Comparison of ENCODE assay signal across 8 mouse cellular contexts in genomic region chr19:3719362-3719891, GRCm38 (mm10). TPM values are rescaled to one million over a fixed set of nuclear protein-coding genes. Genes with fewer than 3 reads are reported as not detected.
DNase-seq lines count a peak whose midpoint lies in the region; ATAC-seq and TF ChIP-seq lines count a peak whose summit lies in the region.

No protein-coding gene starts in this region.

- peaks cover 13% of the 10 kb centered on the region for H3K36me3 ChIP-seq in forebrain, embryonic 11.5 days (ENCODE audit: control insufficient read depth, insufficient read depth, low read length)
- H3K36me3 ChIP-seq in heart, embryonic 15.5 days = peaks cover 13% of the 10 kb centered on the region
- peaks cover 10% of the 10 kb centered on the region for H3K36me3 ChIP-seq in kidney, postnatal 0 days (ENCODE audit: insufficient read depth, low read length)
- peaks cover 22% of the 10 kb centered on the region; the same call in 1 of the 2 replicates for H3K36me3 ChIP-seq in liver, adult 2 months (ENCODE audit: control insufficient read depth, insufficient read depth, low read length)
- H3K36me3 ChIP-seq in midbrain, embryonic 16.5 days (ENCODE audit: control insufficient read depth, insufficient read depth, low read length) = peaks cover 27% of the 10 kb centered on the region

- WGBS in forebrain, embryonic 11.5 days = 1% methylated on average over 27 of the region's 27 CpGs
- WGBS in heart, embryonic 15.5 days = under 1% methylated on average over 27 of the region's 27 CpGs
- 2% methylated on average over 27 of the region's 27 CpGs for WGBS in kidney, postnatal 0 days
- under 1% methylated on average over 27 of the region's 27 CpGs for WGBS in liver, adult 2 months
- WGBS in midbrain, embryonic 16.5 days = 1% methylated on average over 27 of the region's 27 CpGs

- peak overlapping the region; percentile 68 for H3K4me2 ChIP-seq in forebrain, embryonic 11.5 days (ENCODE audit: low read depth, low read length, severe bottlenecking)
- H3K4me2 ChIP-seq in heart, embryonic 15.5 days = peak overlapping the region; percentile 97
- peak overlapping the region; percentile 88 for H3K4me2 ChIP-seq in kidney, postnatal 0 days (ENCODE audit: low read length)
- H3K4me2 ChIP-seq in midbrain, embryonic 16.5 days (ENCODE audit: low read length) = peak overlapping the region; percentile 75

- no peak for TF ChIP-seq POLR2A in liver, adult 2 months (IDR thresholded peaks at IDR 0.05; ENCODE audit: extremely low read depth, insufficient read depth, low read length)

- TF ChIP-seq CTCF in kidney, postnatal 0 days (IDR thresholded peaks at IDR 0.05; ENCODE audit: low read depth) = peak; percentile 63
- TF ChIP-seq CTCF in liver, adult 2 months (IDR thresholded peaks at IDR 0.05; ENCODE audit: low read depth, low read length) = peak; percentile 88

- H3K9me3 ChIP-seq in forebrain, embryonic 11.5 days (ENCODE audit: control insufficient read depth, low read length) = peaks cover 2% of the 10 kb centered on the region; the same call in 1 of the 2 replicates
- no peaks in the 10 kb centered on the region for H3K9me3 ChIP-seq in heart, embryonic 15.5 days (replicated peaks)
- H3K9me3 ChIP-seq in kidney, postnatal 0 days (replicated peaks; ENCODE audit: low read length) = no peaks in the 10 kb centered on the region
- no peaks in the 10 kb centered on the region for H3K9me3 ChIP-seq in midbrain, embryonic 16.5 days (replicated peaks; ENCODE audit: control insufficient read depth, low read length, poor library complexity, severe bottlenecking)

- peak; percentile 56 for DNase-seq in CD4-positive helper T cell, adult 2 months (ENCODE audit: low read depth, low spot score)
- DNase-seq in c-Kit-positive CD71-positive TER-119-negative erythroid progenitor cells, embryonic 14.5 days (ENCODE audit: low read depth) = peak; percentile 40
- DNase-seq in forebrain, embryonic 11.5 days (ENCODE audit: low spot score) = peak; percentile 69
- peak; percentile 68 for DNase-seq in kidney, postnatal 0 days (ENCODE audit: low spot score)
- DNase-seq in liver, adult 2 months (ENCODE audit: extremely low read depth, low read depth, low spot score) = no peak
- DNase-seq in spleen, postnatal 36 days (ENCODE audit: low spot score in 2 of 2) = peak; percentile 27

- peak; percentile 66 for ATAC-seq in forebrain, embryonic 11.5 days (replicated peaks; ENCODE audit: low FRiP score)
- peak; percentile 71 for ATAC-seq in heart, embryonic 15.5 days (replicated peaks; ENCODE audit: insufficient number of reproducible peaks, insufficient read depth, low FRiP score, low read depth)
- ATAC-seq in kidney, postnatal 0 days (replicated peaks; ENCODE audit: low FRiP score, low read depth) = peak; percentile 90
- peak; percentile 52; the same call in 1 of the 2 replicates for ATAC-seq in midbrain, embryonic 16.5 days

- H3K79me2 ChIP-seq in liver, adult 2 months (ENCODE audit: control insufficient read depth, insufficient read depth, low read length) = no peaks in the 10 kb centered on the region

- no peaks in the 10 kb centered on the region; the same call in 1 of the 2 replicates for H3K4me1 ChIP-seq in forebrain, embryonic 11.5 days (replicated peaks; ENCODE audit: control insufficient read depth, insufficient read depth, low read length)
- peaks cover 13% of the 10 kb centered on the region for H3K4me1 ChIP-seq in heart, embryonic 15.5 days (replicated peaks)
- H3K4me1 ChIP-seq in kidney, postnatal 0 days (replicated peaks; ENCODE audit: insufficient read depth, low read length) = peaks cover 4% of the 10 kb centered on the region; the same call in 1 of the 2 replicates
- peaks cover 13% of the 10 kb centered on the region; the same call in 1 of the 2 replicates for H3K4me1 ChIP-seq in liver, adult 2 months (ENCODE audit: control insufficient read depth, insufficient read depth, low read length)
- peaks cover 8% of the 10 kb centered on the region for H3K4me1 ChIP-seq in midbrain, embryonic 16.5 days (ENCODE audit: control insufficient read depth, insufficient read depth, low read length)

- H3K9ac ChIP-seq in forebrain, embryonic 11.5 days (ENCODE audit: low read length) = peak overlapping the region; percentile 27; the same call in 1 of the 2 replicates
- peak overlapping the region; percentile 52 for H3K9ac ChIP-seq in heart, embryonic 15.5 days
- peak overlapping the region; percentile 50 for H3K9ac ChIP-seq in kidney, postnatal 0 days (ENCODE audit: low read depth, low read length)
- peak overlapping the region; percentile 55 for H3K9ac ChIP-seq in liver, adult 2 months (ENCODE audit: low read depth, low read length)
- H3K9ac ChIP-seq in midbrain, embryonic 16.5 days (ENCODE audit: low read depth, low read length) = peak overlapping the region; percentile 43

- H3K27ac ChIP-seq in forebrain, embryonic 11.5 days (ENCODE audit: low read depth, low read length) = no peak overlapping the region
- H3K27ac ChIP-seq in heart, embryonic 15.5 days = 0 out of 2 replicates have a peak overlapping the region, but pooled peaks have one; percentile 9
- peak overlapping the region; percentile 60; the same call in 1 of the 2 replicates for H3K27ac ChIP-seq in kidney, postnatal 0 days
- H3K27ac ChIP-seq in liver, adult 2 months (replicated peaks; ENCODE audit: insufficient read depth, low read depth, low read length) = peak overlapping the region; percentile 50
- no peak overlapping the region for H3K27ac ChIP-seq in midbrain, embryonic 16.5 days (ENCODE audit: low read length)

- peak overlapping the region; percentile 28 for H3K4me3 ChIP-seq in forebrain, embryonic 11.5 days (ENCODE audit: low read depth, low read length)
- peak overlapping the region; percentile 53 for H3K4me3 ChIP-seq in heart, embryonic 15.5 days
- H3K4me3 ChIP-seq in kidney, postnatal 0 days (replicated peaks; ENCODE audit: low read depth, low read length) = peak overlapping the region; percentile 34
- H3K4me3 ChIP-seq in liver, adult 2 months (ENCODE audit: insufficient read depth, low read depth, low read length) = peak overlapping the region; percentile 48
- peak overlapping the region; percentile 38 for H3K4me3 ChIP-seq in midbrain, embryonic 16.5 days (ENCODE audit: low read depth, low read length)

- no peaks in the 10 kb centered on the region for H3K27me3 ChIP-seq in forebrain, embryonic 11.5 days (ENCODE audit: control insufficient read depth, insufficient read depth, low read length)
- no peaks in the 10 kb centered on the region for H3K27me3 ChIP-seq in heart, embryonic 15.5 days
- H3K27me3 ChIP-seq in kidney, postnatal 0 days (ENCODE audit: insufficient read depth, low read length) = no peaks in the 10 kb centered on the region
- H3K27me3 ChIP-seq in liver, adult 2 months (ENCODE audit: control insufficient read depth, insufficient read depth, low read length) = no peaks in the 10 kb centered on the region
- H3K27me3 ChIP-seq in midbrain, embryonic 16.5 days (ENCODE audit: control insufficient read depth, insufficient read depth, low read depth, low read length) = no peaks in the 10 kb centered on the region

RNA-seq across cellular contexts. Expression of gene 1810055G02Rik, which starts 11.3 kb away (rescaled TPM):
- polyA plus RNA-seq in forebrain, embryonic 11.5 days (2014; fragmentation: Nextera tagmentation; extraction: Ambion mirVana) = 42.3 and 52.1 TPM in 2 replicates
- polyA plus RNA-seq in heart, embryonic 15.5 days (2015; fragmentation: Nextera tagmentation; extraction: Ambion mirVana) = 15.9 and 26.6 TPM in 2 replicates
- 27.3 and 29.1 TPM in 2 replicates for polyA plus RNA-seq in kidney, postnatal 0 days (2015; fragmentation: Nextera tagmentation; extraction: Ambion mirVana)
- total RNA-seq in liver, adult 2 months (2014; rRNA removed) = 10.6 and 20.1 TPM in 2 replicates
- polyA plus RNA-seq in liver, adult 2 months (2012; rRNA removed) = 18.4 and 26.9 TPM in 2 replicates
- 33.3 and 33.4 TPM in 2 replicates for polyA plus RNA-seq in midbrain, embryonic 16.5 days (2015; fragmentation: Nextera tagmentation; extraction: Ambion mirVana)

RNA-seq across cellular contexts. Expression of gene Lrp5, which starts 33.1 kb away (rescaled TPM):
- 4.7 and 5.2 TPM in 2 replicates for polyA plus RNA-seq in forebrain, embryonic 11.5 days (2014; fragmentation: Nextera tagmentation; extraction: Ambion mirVana)
- 3.0 and 4.3 TPM in 2 replicates for polyA plus RNA-seq in heart, embryonic 15.5 days (2015; fragmentation: Nextera tagmentation; extraction: Ambion mirVana)
- polyA plus RNA-seq in kidney, postnatal 0 days (2015; fragmentation: Nextera tagmentation; extraction: Ambion mirVana) = 3.3 and 3.5 TPM in 2 replicates
- 14.1 and 23.2 TPM in 2 replicates for total RNA-seq in liver, adult 2 months (2014; rRNA removed)
- 32.6 and 42.4 TPM in 2 replicates for polyA plus RNA-seq in liver, adult 2 months (2012; rRNA removed)
- polyA plus RNA-seq in midbrain, embryonic 16.5 days (2015; fragmentation: Nextera tagmentation; extraction: Ambion mirVana) = 0.89 and 0.92 TPM in 2 replicates

RNA-seq across cellular contexts. Expression of gene Kmt5b, which starts 47.8 kb away (rescaled TPM):
- 43.2 and 44.6 TPM in 2 replicates for polyA plus RNA-seq in forebrain, embryonic 11.5 days (2014; fragmentation: Nextera tagmentation; extraction: Ambion mirVana)
- polyA plus RNA-seq in heart, embryonic 15.5 days (2015; fragmentation: Nextera tagmentation; extraction: Ambion mirVana) = 19.6 and 20.9 TPM in 2 replicates
- polyA plus RNA-seq in kidney, postnatal 0 days (2015; fragmentation: Nextera tagmentation; extraction: Ambion mirVana) = 19.5 and 20.0 TPM in 2 replicates
- 25.4 and 30.4 TPM in 2 replicates for total RNA-seq in liver, adult 2 months (2014; rRNA removed)
- 5.6 and 6.7 TPM in 2 replicates for polyA plus RNA-seq in liver, adult 2 months (2012; rRNA removed)
- 50.3 and 59.6 TPM in 2 replicates for polyA plus RNA-seq in midbrain, embryonic 16.5 days (2015; fragmentation: Nextera tagmentation; extraction: Ambion mirVana)

Comparison
In these comparisons a context has a peak if more than half of its experiments do, and no peak if none do; other contexts are left out.
1. H3K27ac ChIP-seq: peak in heart, embryonic 15.5 days (single experiment), kidney, postnatal 0 days (single experiment) and liver, adult 2 months (single experiment); none in forebrain, embryonic 11.5 days (single experiment) and midbrain, embryonic 16.5 days (single experiment).
2. Peak in every context shown above with its lines, with median percentiles within 50 percentile points of each other: ATAC-seq, H3K4me2 ChIP-seq, H3K4me3 ChIP-seq and H3K9ac ChIP-seq.